Mouse (Mus musculus): ENCODE results near the gene Igsf9. TPM values are rescaled to one million over a fixed set of nuclear protein-coding genes. Genes with fewer than 3 reads are reported as not detected.

Gene Igsf9
- polyA plus RNA-seq, 1 experiment from 2014 or later = 11.4 TPM

DNA sequence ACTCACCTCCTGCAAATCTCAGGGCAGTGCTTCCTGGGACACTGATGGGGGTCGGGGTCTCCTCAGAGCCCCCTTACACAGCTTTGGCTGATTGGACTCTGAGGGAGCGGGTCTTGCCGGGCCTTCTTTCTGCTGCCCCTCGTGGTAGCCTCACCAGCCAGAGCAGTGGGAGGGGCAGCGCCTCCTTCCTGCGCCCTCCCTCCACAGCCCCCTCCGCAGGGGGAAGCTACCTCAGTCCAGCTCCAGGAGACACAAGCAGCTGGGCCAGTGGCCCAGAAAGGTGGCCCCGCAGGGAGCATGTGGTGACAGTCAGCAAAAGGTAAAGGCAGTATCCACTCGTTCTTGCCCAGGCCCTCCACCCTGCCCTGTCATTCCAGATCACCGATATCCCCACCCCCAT lies 15.8 kb downstream of the Igsf9 start:
- Histone ChIP-seq H3K4me3 (no peak overlapping the region), H3K36me3 (0 out of 2 replicates have a peak, but pooled peaks cover 5% of the 10 kb centered on the region), H3K9ac (no peak overlapping the region), H3K4me2 (no peak overlapping the region), H3K27ac (ENCODE audit: poor library complexity, severe bottlenecking) (no peak overlapping the region), H3K9me3 (replicated peaks) (no peaks in the 10 kb centered on the region), H3K4me1 (replicated peaks) (peaks cover 21% of the 10 kb centered on the region), H3K27me3 (replicated peaks) (peaks cover 16% of the 10 kb centered on the region; the same call in 1 of the 2 replicates)
- no peak for ATAC-seq (ENCODE audit: insufficient number of reproducible peaks, low FRiP score)
- 60% methylated on average over 10 of the region's 10 CpGs for WGBS

DNA sequence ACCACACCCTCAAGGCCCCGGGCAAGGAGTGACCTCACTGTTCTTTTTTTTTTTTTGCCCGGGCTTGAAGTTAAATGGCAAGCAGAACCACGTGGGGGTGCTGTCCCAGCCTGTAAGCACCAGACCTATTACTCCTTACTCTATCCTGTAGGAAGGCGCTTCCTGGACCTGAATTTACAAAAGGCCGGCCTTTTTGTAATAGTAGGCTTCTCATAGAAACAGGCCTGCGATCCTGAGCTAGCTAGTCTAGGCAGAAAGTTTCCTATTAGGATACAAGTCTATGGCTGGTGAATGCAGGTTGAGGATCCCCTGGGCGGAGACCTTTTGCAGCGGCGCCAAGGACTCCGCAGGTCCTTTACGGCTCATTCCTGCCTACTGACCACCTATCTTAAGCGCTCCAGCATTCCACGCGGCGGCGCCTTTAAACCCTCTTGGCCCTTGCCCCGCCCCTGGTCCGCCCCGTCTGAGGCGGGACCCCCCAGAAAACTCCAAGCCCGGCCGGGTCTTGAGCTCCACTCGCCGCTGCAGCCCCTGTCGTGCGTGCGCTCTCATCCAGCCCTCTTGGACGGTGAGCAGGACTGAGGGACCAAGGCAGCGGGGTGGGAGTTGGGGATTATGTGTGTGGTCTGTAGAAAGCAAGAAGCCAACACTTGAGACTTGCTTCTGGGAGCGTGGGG lies 18.3 kb downstream of the Igsf9 start, which contains the start of gene Tagln2:
Tagln2 (plus strand) TSS at position 283 of the 677 bp plus-strand sequence.
- Histone ChIP-seq H3K27ac (ENCODE audit: poor library complexity, severe bottlenecking) (peak within 1 kb of the TSS; percentile 86), H3K4me3 (peak within 1 kb of the TSS; percentile 67), H3K36me3 (peaks cover 7% of the 10 kb centered on the region), H3K4me2 (peak within 1 kb of the TSS; percentile 77), H3K27me3 (replicated peaks) (peaks cover 15% of the 10 kb centered on the region; the same call in 1 of the 2 replicates), H3K9ac (peak within 1 kb of the TSS; percentile 84), H3K9me3 (replicated peaks) (no peaks in the 10 kb centered on the region), H3K4me1 (replicated peaks) (peaks cover 46% of the 10 kb centered on the region)
- WGBS = 2% methylated on average over 30 of the region's 30 CpGs
- peak; percentile 72 for ATAC-seq (ENCODE audit: insufficient number of reproducible peaks, low FRiP score)

DNA sequence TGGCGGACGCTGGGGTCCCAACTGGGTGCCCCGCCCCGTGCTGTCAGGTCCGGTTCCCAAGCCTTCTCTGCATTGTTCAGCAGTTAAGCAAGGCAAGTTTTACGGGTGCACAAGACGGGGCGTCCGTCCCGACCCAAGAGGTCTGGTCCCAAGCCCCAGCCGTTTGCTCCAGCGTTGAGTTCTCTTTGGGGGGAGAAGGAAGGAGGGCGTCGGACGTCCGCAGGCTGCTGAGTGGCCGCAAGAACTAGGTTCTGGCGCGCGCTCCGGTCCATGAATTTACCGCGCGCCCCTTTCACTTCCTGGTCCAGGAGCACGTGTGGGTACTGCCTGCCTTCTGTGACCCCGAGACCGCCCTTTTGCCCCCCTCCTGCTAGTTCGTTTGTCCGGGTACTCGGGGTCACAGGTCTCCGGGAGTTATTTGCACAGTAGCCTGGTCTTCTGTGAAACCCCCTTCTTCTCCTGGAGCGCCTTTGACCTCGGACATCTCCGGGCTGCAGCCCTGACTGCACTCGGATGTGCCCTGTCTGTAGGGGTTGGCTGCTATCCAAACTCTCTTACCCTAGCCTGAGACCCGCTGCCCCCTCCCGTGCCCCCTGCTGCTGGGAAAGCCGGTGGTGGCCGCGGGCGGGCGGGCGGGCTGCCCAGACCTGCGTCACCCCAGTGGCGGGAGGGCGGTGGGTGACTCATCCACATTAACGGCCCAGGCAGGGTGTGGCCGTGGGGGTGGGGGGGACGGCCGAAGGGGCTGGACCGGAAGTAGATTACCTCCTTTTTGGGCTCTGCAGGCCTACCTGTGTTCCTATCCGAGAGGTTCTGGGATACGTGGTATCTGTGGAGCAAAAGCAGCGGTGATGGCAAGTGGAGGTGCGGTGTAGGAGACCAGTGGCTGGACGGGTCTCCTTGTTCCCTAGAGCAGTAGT lies 19.1 kb downstream of the Igsf9 start:
- peak overlapping the region; percentile 84 for H3K9ac ChIP-seq
- H3K4me1 ChIP-seq (replicated peaks) = peaks cover 54% of the 10 kb centered on the region
- no peaks in the 10 kb centered on the region for H3K9me3 ChIP-seq (replicated peaks)
- peak; percentile 61 for ATAC-seq (ENCODE audit: insufficient number of reproducible peaks, low FRiP score)
- peak overlapping the region; percentile 86 for H3K27ac ChIP-seq (ENCODE audit: poor library complexity, severe bottlenecking)
- peak overlapping the region; percentile 67 for H3K4me3 ChIP-seq
- under 1% methylated on average over 56 of the region's 56 CpGs for WGBS
- peaks cover 15% of the 10 kb centered on the region for H3K36me3 ChIP-seq
- H3K27me3 ChIP-seq (replicated peaks) = peaks cover 9% of the 10 kb centered on the region; the same call in 1 of the 2 replicates
- peak overlapping the region; percentile 77 for H3K4me2 ChIP-seq

DNA sequence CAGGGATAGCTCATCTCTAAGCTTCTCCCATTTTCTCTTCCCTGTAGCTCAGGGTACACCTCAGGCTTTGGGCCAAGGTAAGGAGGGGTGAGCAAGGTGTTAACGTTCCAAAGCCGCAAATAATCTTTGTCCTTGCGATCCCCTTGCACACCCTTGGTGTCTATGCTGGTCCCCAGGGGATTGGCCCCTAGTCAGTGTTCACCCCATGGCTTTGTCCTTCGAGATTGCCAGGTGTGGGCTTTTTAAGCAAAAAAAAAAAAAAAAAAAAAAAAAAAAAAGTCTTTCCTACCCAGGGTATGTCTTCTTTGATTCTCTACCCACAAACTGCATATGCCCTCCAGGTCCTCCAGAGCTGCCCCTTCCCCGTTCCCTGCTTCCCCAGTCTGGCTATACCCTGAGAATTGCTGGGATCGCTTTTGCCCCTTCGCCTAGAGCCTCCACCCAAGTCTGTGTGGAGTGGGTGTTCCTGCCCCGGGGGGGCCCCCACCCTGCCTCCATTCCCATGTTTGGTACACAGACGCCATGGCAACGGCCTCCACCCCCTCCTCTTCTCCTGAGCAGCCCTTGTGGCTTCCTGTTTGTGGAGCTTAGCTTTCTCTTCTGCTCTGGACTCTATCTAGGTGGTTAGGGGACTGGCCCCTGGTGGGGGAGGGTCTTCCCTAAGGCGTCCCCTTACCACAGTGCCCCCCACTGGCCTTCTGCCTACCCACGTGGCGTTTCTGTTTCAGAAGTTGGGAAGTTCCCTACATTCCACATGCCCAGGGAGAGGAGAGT lies 20.0 kb downstream of the Igsf9 start:
- peaks cover 61% of the 10 kb centered on the region for H3K4me1 ChIP-seq (replicated peaks)
- peak; percentile 27 for ATAC-seq (ENCODE audit: insufficient number of reproducible peaks, low FRiP score)
- H3K36me3 ChIP-seq = peaks cover 19% of the 10 kb centered on the region
- H3K27me3 ChIP-seq (replicated peaks) = peaks cover 4% of the 10 kb centered on the region; the same call in 1 of the 2 replicates
- no peaks in the 10 kb centered on the region for H3K9me3 ChIP-seq (replicated peaks)
- H3K9ac ChIP-seq = peak overlapping the region; percentile 84
- 22% methylated on average over 13 of the region's 13 CpGs for WGBS
- peak overlapping the region; percentile 67 for H3K4me3 ChIP-seq
- peak overlapping the region; percentile 77 for H3K4me2 ChIP-seq
- H3K27ac ChIP-seq (ENCODE audit: poor library complexity, severe bottlenecking) = peak overlapping the region; percentile 86

DNA sequence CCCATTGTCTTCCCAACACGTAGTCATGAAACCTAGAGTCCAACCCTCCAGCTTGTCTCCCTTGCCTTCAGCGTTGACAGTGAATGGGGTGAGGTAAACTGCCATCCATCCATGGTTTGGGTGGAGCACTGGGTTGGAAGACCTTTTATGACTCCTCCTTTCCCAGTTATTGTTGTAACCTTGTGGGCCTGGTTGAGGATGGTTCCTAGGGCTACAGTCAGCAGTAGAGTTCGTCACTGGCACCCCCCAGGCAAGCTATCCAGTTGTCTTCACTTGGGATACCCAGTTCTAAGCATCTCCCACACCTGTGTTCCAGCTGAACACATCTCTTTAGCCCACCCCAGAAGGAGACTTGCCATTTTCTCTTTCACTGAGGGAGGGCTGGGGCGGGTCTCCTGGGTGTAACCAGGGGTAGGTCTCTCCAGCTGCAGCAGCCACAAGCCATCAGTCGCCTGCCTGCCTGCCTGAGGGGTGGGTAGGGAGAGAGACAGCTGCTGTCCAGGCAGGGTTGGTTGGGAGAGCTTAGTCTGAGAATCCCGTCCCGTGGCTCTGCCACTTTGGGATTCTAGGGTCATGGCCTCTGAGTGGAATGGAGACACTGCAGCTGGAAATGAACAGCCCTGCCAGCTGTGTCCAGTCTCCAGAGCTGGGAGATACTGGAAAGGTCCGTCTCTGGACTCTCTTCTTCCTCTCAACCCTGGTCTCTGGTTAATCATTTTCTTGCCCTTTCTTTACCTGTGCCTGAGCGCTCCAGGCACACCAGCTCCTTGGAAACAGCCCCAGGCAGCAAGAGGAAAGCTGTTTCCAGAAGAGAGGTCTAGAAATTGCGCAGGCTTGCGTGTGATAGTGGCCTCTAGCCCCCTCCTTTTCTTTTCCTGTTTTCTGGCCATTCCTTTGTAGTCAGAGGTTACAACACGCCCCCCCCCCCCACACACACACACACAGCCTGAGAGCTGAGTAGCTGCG lies 20.8 kb downstream of the Igsf9 start:
- ATAC-seq (ENCODE audit: insufficient number of reproducible peaks, low FRiP score) = no peak
- peak overlapping the region; percentile 84 for H3K9ac ChIP-seq
- 32% methylated on average over 13 of the region's 13 CpGs for WGBS

DNA sequence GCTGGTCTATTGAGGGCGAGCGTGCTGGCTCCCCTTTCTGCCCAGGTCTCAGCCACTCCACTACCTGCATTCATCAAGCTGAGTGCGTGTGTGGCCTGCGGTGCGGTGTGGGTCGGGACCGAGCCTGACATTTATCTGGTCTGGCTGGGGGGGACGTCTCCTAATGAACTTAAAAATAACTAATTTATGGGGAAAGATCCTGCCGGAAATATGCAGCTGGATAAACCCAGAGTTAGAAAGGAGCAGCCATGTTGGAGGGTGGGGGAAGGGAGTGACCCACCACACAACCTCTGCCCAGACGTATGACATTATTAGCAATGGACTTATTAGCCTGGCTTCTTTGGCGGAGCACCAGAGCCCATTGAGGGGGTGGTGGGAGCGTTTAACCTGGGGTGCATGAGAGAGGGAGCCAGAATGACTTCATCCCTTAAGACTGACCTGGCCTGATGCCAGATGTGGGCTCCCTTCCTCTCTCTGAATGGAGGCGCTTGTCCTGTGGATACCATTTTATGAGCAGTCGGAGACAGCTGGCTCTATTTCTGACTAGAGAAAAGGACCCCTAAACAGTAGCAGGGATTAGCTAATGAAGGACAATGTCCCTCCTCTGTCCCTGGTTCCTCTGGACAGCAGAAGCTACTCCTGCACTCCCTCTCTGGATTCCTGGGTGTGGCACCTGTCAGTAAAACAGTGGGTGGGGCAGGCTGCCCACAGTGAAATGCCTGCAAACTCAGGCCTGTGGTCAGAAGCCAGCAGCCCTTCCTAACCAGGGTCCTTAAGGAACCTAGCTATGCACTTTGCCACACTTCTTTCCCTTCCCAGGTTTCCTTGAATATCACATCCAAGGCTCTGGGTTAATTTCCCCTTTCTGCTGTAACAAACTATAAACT lies 21.8 kb downstream of the Igsf9 start:
- no peak for ATAC-seq (ENCODE audit: insufficient number of reproducible peaks, low FRiP score)
- WGBS = 33% methylated on average over 14 of the region's 14 CpGs
- H3K9me3 ChIP-seq (replicated peaks) = no peaks in the 10 kb centered on the region

More for the DNA sequence above, 20.8 kb downstream of the Igsf9 start:
- no peaks in the 10 kb centered on the region for H3K9me3 ChIP-seq (replicated peaks)
- H3K27me3 ChIP-seq (replicated peaks) = peaks cover 4% of the 10 kb centered on the region; the same call in 1 of the 2 replicates
- H3K4me1 ChIP-seq (replicated peaks) = peaks cover 67% of the 10 kb centered on the region
- H3K4me3 ChIP-seq = peak overlapping the region; percentile 67
- H3K36me3 ChIP-seq = peaks cover 27% of the 10 kb centered on the region
- H3K27ac ChIP-seq (ENCODE audit: poor library complexity, severe bottlenecking) = peak overlapping the region; percentile 86
- peak overlapping the region; percentile 77 for H3K4me2 ChIP-seq

DNA sequence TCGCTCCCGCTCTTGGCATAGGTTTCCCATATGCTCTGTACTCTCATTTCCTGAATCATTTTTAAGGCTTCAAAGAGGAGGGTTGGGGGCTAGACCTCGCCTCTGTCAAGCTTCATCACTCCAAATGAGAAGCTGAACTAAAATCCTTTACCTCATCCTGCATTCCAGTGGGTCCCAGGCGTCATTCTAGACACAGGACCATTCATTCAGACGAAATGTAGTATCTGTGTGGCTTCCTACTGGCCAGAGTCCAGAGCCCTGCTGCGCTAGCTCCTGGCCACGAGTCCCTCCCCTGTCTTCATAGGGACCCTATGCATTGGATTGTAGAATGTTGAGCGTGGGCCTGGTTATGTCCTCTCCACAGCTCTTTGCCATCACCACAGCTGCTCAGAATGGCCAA lies 23.2 kb downstream of the Igsf9 start:
- H3K36me3 ChIP-seq = peaks cover 45% of the 10 kb centered on the region
- peak overlapping the region; percentile 67; the same call in 1 of the 2 replicates for H3K4me3 ChIP-seq
- peaks cover 75% of the 10 kb centered on the region for H3K4me1 ChIP-seq (replicated peaks)

More for the DNA sequence above, 21.8 kb downstream of the Igsf9 start:
- Histone ChIP-seq H3K4me1 (replicated peaks) (peaks cover 73% of the 10 kb centered on the region), H3K27me3 (replicated peaks) (no peaks in the 10 kb centered on the region), H3K36me3 (peaks cover 37% of the 10 kb centered on the region), H3K9ac (peak overlapping the region; percentile 84), H3K4me3 (peak overlapping the region; percentile 67), H3K27ac (ENCODE audit: poor library complexity, severe bottlenecking) (peak overlapping the region; percentile 86), H3K4me2 (peak overlapping the region; percentile 77)

DNA sequence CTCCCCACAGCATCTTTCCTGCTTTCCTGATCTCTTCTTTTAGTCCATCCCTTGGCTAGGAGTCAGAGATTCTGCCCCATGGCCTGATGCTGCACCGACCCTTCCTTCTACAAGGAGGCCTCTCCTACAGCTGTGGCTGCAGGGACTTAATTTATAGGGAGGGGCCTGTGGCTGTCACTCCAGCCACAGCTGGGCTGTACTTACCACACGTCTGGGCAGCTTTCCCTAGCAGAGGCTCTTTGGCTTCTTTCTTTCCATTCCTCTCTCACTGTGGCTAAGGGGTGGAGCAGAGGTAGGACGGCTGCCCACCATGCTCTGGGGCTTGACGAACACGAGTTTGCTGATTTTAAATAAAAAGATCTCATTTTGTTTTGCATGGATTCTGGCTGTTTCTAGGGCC lies 25.4 kb downstream of the Igsf9 start:
- no peaks in the 10 kb centered on the region for H3K27me3 ChIP-seq (replicated peaks)
- H3K27ac ChIP-seq (ENCODE audit: poor library complexity, severe bottlenecking) = peak overlapping the region; percentile 67
- no peak for ATAC-seq (ENCODE audit: insufficient number of reproducible peaks, low FRiP score)

More for the DNA sequence above, 23.2 kb downstream of the Igsf9 start:
- H3K9me3 ChIP-seq (replicated peaks) = no peaks in the 10 kb centered on the region
- ATAC-seq (ENCODE audit: insufficient number of reproducible peaks, low FRiP score) = no peak
- peak overlapping the region; percentile 77 for H3K4me2 ChIP-seq
- H3K27ac ChIP-seq (ENCODE audit: poor library complexity, severe bottlenecking) = peak overlapping the region; percentile 86
- 63% methylated on average over 8 of the region's 8 CpGs for WGBS
- peak overlapping the region; percentile 84; the same call in 1 of the 2 replicates for H3K9ac ChIP-seq
- no peaks in the 10 kb centered on the region for H3K27me3 ChIP-seq (replicated peaks)

DNA sequence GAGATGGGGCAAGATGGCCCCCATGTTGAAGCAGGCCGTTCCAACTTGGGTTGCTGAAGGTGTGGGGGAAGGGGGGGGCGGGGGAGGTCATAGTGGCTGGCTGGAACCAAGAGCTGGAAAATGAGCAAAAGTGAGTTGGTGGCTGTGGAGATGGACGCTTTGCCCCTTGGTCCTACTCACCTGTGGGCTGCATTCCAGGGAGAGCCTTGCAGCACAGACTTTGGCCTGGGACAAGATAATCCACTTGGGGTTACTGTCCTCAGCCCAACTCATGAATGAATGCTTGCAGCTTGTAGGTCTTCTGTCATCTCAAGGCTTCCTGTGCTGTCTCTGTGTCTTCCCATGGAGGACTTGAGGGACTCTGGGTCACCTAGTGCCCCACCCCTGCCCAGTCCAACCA lies 26.1 kb downstream of the Igsf9 start:
- Histone ChIP-seq H3K9ac (no peak overlapping the region), H3K4me3 (no peak overlapping the region), H3K9me3 (replicated peaks) (no peaks in the 10 kb centered on the region), H3K27me3 (replicated peaks) (no peaks in the 10 kb centered on the region), H3K4me2 (no peak overlapping the region), H3K4me1 (replicated peaks) (peaks cover 86% of the 10 kb centered on the region), H3K27ac (ENCODE audit: poor library complexity, severe bottlenecking) (peak overlapping the region; percentile 67), H3K36me3 (peaks cover 45% of the 10 kb centered on the region)
- no peak; the same call in 1 of the 2 replicates for ATAC-seq (ENCODE audit: insufficient number of reproducible peaks, low FRiP score)
- WGBS = 69% methylated on average over 3 of the region's 3 CpGs

More for the DNA sequence above, 25.4 kb downstream of the Igsf9 start:
- Histone ChIP-seq H3K36me3 (peaks cover 45% of the 10 kb centered on the region), H3K4me2 (no peak overlapping the region), H3K9ac (no peak overlapping the region), H3K9me3 (replicated peaks) (no peaks in the 10 kb centered on the region), H3K4me1 (replicated peaks) (peaks cover 87% of the 10 kb centered on the region), H3K4me3 (no peak overlapping the region)
- 52% methylated on average over 5 of the region's 5 CpGs for WGBS
